Mouse (Mus musculus) cerebellum, adult 9-11 months (tissue): ENCODE results near the gene Phyhd1.

Source experiments
- DNase-seq: peaks from one replicate; pipeline ENCODE4 v3.0.0; 2022

Gene Phyhd1

GRCm38 (mm10) chr2:30265767-30266253, at the start of gene Phyhd1:
TSS of gene Phyhd1 (plus strand) at chr2:30266203.
- peak; percentile 85 for DNase-seq

GRCm38 (mm10) chr2:30216293-30216692, 49.7 kb upstream of the Phyhd1 start:
- DNase-seq = no peak

- DNase-seq = peak; percentile 28
Measured at GRCm38 (mm10) chr2:30235593-30235992, 30.4 kb upstream of the Phyhd1 start.

GRCm38 (mm10) chr2:30236426-30237198, 29.4 kb upstream of the Phyhd1 start:
- peak; percentile 34 for DNase-seq

- peak; percentile 100 for DNase-seq
Measured at GRCm38 (mm10) chr2:30237199-30237880, 28.7 kb upstream of the Phyhd1 start, which contains the start of gene Lrrc8a. TSS of gene Lrrc8a (plus strand) at chr2:30237715.

GRCm38 (mm10) chr2:30237881-30238280, 28.1 kb upstream of the Phyhd1 start:
- DNase-seq = no peak

GRCm38 (mm10) chr2:30238906-30239465, 27.0 kb upstream of the Phyhd1 start:
- peak; percentile 36 for DNase-seq

GRCm38 (mm10) chr2:30239777-30240176, 26.2 kb upstream of the Phyhd1 start:
- peak; percentile 39 for DNase-seq

- no peak for DNase-seq
Measured at GRCm38 (mm10) chr2:30240267-30240666, 25.7 kb upstream of the Phyhd1 start, which contains the start of gene Gm28035. TSS of gene Gm28035 (plus strand) at chr2:30240567.

GRCm38 (mm10) chr2:30242509-30242908, 23.5 kb upstream of the Phyhd1 start:
- peak; percentile 82 for DNase-seq

GRCm38 (mm10) chr2:30243391-30243790, 22.6 kb upstream of the Phyhd1 start:
- peak; percentile 25 for DNase-seq

GRCm38 (mm10) chr2:30244595-30245178, 21.3 kb upstream of the Phyhd1 start:
- peak; percentile 27 for DNase-seq

GRCm38 (mm10) chr2:30247036-30247435, 19.0 kb upstream of the Phyhd1 start:
- no peak for DNase-seq

GRCm38 (mm10) chr2:30247681-30248080, 18.3 kb upstream of the Phyhd1 start:
- no peak for DNase-seq

GRCm38 (mm10) chr2:30249182-30249581, 16.8 kb upstream of the Phyhd1 start:
- no peak for DNase-seq

GRCm38 (mm10) chr2:30250166-30251128, 15.6 kb upstream of the Phyhd1 start:
- DNase-seq = no peak

GRCm38 (mm10) chr2:30251417-30252104, 14.4 kb upstream of the Phyhd1 start:
- DNase-seq = no peak

- DNase-seq = no peak
Measured at GRCm38 (mm10) chr2:30252521-30252920, 13.5 kb upstream of the Phyhd1 start.

GRCm38 (mm10) chr2:30253809-30254208, 12.2 kb upstream of the Phyhd1 start:
- DNase-seq = no peak

GRCm38 (mm10) chr2:30255631-30256395, 10.2 kb upstream of the Phyhd1 start:
- DNase-seq = no peak
